Mouse (Mus musculus) adrenal gland, postnatal 36 days (tissue): Measurements from ENCODE around the gene Nubpl. TPM values are rescaled to one million over a fixed set of nuclear protein-coding genes. Genes with fewer than 3 reads are reported as not detected.

Source experiments
- DNase-seq, 2 experiments: peaks; one replicate each; pipeline ENCODE4 v3.0.0; 2021; ENCODE audit warnings: mixed read lengths in 1 of 2
- total RNA-seq, 2 experiments: library from RNA; stranded (reverse); gene quantifications; 2 replicates each; pipeline ENCODE4 v1.2.3; 2021

The Nubpl gene
- total RNA-seq, 2 experiments from 2014 or later, result 10.1 to 13.3 TPM

DNA sequence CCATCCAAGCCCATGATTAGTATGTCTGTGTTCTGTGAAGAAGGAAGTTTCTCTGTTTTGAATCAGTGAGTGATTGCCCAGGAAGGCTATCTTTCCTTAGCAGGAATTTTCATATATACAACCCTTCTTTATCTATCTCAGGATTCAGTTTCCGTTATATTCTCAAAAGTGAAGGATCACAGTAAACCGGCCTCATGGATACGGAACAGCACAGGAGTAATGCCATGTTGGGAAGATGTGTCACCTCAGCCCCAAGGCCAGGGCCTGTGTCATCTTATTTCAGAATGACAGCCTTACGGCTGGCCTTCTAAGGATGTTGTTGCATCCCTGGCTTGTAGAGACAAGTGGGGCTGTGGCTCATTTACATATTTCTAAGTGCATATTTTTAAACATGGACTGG lies 231.0 kb downstream of the Nubpl start:
- DNase-seq, result peak; percentile 21 to 42

DNA sequence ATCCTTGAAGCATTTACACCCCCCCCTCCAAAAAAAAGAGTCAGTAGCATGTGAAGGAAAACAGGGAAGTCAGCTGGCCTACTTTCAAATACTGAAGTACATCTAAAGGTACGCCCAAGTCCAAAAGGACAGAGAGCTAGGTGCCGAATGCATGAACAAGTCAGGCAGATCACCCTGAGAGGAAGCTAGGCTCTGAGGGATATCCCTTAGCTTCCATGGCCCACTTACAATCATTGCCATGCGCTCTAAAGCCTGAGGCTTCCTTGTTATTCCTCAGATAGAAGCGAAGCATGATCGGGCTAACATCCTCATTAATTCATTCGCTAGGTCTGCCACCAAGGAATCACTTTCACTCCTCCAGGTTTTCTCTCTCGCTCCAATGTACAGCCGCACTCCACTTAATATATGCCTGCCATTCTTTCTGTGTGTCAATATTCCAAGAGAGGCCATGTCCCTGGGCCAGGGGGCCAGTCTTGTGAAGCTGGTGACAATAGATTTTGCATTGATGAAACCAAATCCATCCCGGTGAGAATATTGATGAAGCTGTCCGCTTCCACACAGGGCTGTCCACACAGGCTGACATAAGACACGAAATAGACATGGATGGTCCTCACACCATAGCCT lies 237.7 kb downstream of the Nubpl start:
- DNase-seq, result no peak

DNA sequence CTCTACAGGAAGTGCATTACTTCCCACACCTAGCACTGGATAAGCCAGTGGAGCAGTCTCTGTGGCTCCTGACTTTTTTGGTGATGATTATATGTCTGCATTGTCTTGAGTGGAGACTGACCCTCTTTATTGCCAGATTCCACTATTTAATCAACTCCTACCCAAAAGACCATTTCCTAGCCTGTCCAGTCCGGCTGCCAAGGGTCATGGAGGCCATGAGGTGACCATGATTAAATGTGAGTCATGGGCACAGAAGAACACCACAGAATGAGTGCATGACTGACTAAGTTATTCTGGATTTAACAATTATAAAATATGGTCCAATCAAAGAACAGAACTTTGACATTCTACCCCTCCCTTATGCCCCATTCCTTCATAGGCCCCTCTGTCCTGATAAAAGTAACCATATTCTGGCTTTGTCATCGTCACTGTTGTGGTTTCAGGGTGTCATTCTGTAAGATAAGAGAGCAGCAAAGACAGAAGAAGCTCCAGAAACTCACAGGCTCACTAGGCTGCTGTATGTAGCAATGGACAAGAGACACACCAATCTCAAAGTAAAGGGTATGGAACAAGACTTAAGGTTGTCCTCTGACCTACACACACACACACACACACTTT lies 240.7 kb downstream of the Nubpl start:
- peak; percentile 59 to 71 for DNase-seq

DNA sequence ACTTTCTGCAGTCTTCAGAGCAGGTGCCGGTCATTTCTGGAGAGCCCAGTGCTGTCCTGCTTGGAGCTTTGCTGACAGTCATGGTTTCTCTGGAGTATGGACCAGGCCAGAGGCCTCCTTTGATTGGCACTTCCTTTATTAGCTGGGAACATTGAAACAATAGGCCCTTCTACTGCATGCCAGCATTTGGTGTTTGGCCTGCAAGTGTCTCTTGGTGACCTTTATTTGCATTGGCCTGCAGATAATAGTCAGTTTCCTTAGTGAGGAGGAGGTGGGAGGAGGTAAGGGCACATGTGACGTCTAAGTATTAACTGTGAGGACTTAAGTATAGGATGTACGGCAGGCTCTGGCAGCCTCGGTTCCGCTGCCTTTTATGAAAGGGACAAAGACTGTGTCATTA lies 249.1 kb downstream of the Nubpl start:
- no peak for DNase-seq

GRCm38 (mm10) chr12:52350276-52350675 lies 252.7 kb downstream of the Nubpl start:
- DNase-seq, result no peak

DNA sequence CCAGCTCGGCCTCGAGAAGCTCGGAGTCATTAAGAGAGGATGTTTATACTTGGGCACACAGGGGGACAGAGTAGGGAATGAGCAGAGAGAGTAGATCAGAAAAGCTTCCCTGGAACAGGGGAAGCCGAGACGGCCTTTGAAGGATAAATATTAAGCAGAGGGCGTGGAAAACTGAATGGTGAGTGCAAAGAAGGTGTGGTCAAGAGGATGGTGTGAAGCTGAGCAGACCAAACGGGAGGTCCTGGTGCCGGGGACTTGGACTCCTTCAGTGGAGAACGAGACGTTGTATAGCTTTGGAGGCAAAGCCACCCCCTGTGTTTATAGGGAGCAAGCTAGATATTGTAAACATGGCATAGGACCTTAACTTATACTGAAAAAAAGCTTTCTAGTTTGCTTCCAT lies 261.9 kb downstream of the Nubpl start:
- DNase-seq, result no peak

GRCm38 (mm10) chr12:52360136-52360535 lies 262.6 kb downstream of the Nubpl start:
- no peak for DNase-seq

DNA sequence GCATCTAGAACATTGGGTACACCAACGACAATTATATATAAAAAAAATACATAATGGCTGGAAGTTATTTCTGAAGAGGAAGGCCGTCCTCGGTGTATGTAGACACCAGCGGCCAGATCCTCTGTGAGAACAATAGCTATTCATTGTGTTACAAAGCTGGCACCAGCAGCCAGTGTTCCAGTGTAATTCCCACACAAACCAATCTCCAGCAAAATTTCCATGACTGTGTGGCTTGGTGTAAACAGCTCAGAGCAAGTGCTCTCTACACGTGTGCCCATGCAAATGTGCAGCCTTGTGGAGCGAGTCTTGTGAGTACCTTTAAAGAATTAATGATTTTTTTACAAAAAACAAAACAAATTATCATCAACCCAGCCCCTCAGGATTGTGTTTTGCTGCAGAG lies 263.7 kb downstream of the Nubpl start:
- no peak for DNase-seq

Other genes with a start within 250 kb of the Nubpl start
- gene Heatr5a, start 126.4 kb upstream of the Nubpl start, total RNA-seq, result 10 to 100 TPM; 22.2 to 22.4 TPM
- gene Dtd2, start 91.2 kb upstream of the Nubpl start, total RNA-seq, result 10 to 100 TPM; 14.6 to 29.1 TPM
- gene Gpr33, start 69.7 kb upstream of the Nubpl start, total RNA-seq, result not detected